Comparison of ENCODE assay signal across 21 mouse cellular contexts in genomic region chr2:156201486-156201885, GRCm38 (mm10). TPM values are rescaled to one million over a fixed set of nuclear protein-coding genes. Genes with fewer than 3 reads are reported as not detected.
DNase-seq lines count a peak whose midpoint lies in the region; ATAC-seq and TF ChIP-seq lines count a peak whose summit lies in the region.
"Had no signal": no experiment of that assay in that cellular context is flagged by ENCODE, and none has a peak within 500 bp of the region (broad histone marks: within the 10 kb centered on the region; RNA-seq: fewer than 3 reads in every experiment).

No protein-coding gene starts in this region.

- no peak overlapping the region for H3K4me2 ChIP-seq in heart, embryonic 13.5 days
- H3K4me2 ChIP-seq in forebrain, postnatal 0 days (ENCODE audit: low read depth): no peak overlapping the region
- no peak overlapping the region for H3K4me2 ChIP-seq in intestine, postnatal 0 days (replicated peaks; ENCODE audit: low read depth)
- H3K4me2 ChIP-seq: hindbrain, embryonic 15.5 days had no signal

- WGBS in heart, embryonic 13.5 days: 92% methylated on average over 4 of the region's 4 CpGs
- 92% methylated on average over 4 of the region's 4 CpGs for WGBS in forebrain, postnatal 0 days
- WGBS in intestine, postnatal 0 days: 92% methylated on average over 4 of the region's 4 CpGs

- peaks cover 34% of the 10 kb centered on the region for H3K36me3 ChIP-seq in heart, embryonic 13.5 days
- H3K36me3 ChIP-seq in ES-E14 (ENCODE audit: control insufficient read depth, insufficient read depth, low read length, poor library complexity, severe bottlenecking): peaks cover 8% of the 10 kb centered on the region
- 0 out of 2 replicates have a peak, but pooled peaks cover 7% of the 10 kb centered on the region for H3K36me3 ChIP-seq in forebrain, postnatal 0 days (ENCODE audit: insufficient read depth)
- no peaks in the 10 kb centered on the region for H3K36me3 ChIP-seq in intestine, postnatal 0 days (ENCODE audit: control insufficient read depth, insufficient read depth)

- no peak overlapping the region for H3K9ac ChIP-seq in heart, embryonic 13.5 days
- H3K9ac ChIP-seq in ES-E14 (ENCODE audit: insufficient read depth, low read depth, low read length, poor library complexity, severe bottlenecking): no peak overlapping the region
- no peak overlapping the region for H3K9ac ChIP-seq in forebrain, postnatal 0 days
- H3K9ac ChIP-seq in intestine, postnatal 0 days (ENCODE audit: low read depth, low read length): no peak overlapping the region
- H3K9ac ChIP-seq: hindbrain, embryonic 15.5 days had no signal

- in situ Hi-C loops in ES-E14 (cut with MboI; ENCODE audit: low sequenced_read_pairs in 2 of 2, unreplicated experiment in 2 of 2): no loop called here

- peak overlapping the region; percentile 5; the same call in 1 of the 2 replicates for H3K27ac ChIP-seq in heart, embryonic 13.5 days (replicated peaks)
- no peak overlapping the region for H3K27ac ChIP-seq in ES-E14 (ENCODE audit: insufficient read depth, low read depth, low read length, poor library complexity, severe bottlenecking)
- H3K27ac ChIP-seq in brown adipose tissue, adult 24 weeks (replicated peaks; ENCODE audit: low read depth, low read length): peak overlapping the region; percentile 27; the same call in 1 of the 2 replicates
- H3K27ac ChIP-seq in forebrain, postnatal 0 days (ENCODE audit: low read depth, low read length): no peak overlapping the region
- no peak overlapping the region for H3K27ac ChIP-seq in intestine, postnatal 0 days (ENCODE audit: low read depth, low read length)
- H3K27ac ChIP-seq: embryonic facial prominence, embryonic 10.5 days; forebrain, embryonic 10.5 days; hindbrain, embryonic 15.5 days had no signal

- intact Hi-C loops in heart, postnatal 10 days (cut with DNase I): loop anchor here (5.0 kb wide), 1 partner anchor 56 kb away; no protein-coding TSS in a partner anchor

- H3K4me3 ChIP-seq in heart, embryonic 13.5 days: no peak overlapping the region
- no peak overlapping the region for H3K4me3 ChIP-seq in ES-E14 (ENCODE audit: insufficient read depth in 1 of 2, low read depth in 1 of 2, low read length in 2 of 2, poor library complexity in 1 of 2, severe bottlenecking in 1 of 2)
- no peak overlapping the region for H3K4me3 ChIP-seq in brown adipose tissue, adult 24 weeks (ENCODE audit: insufficient read depth, low read depth, low read length)
- no peak overlapping the region for H3K4me3 ChIP-seq in forebrain, postnatal 0 days (ENCODE audit: low read depth, low read length)
- H3K4me3 ChIP-seq in intestine, postnatal 0 days (ENCODE audit: low read depth, low read length): no peak overlapping the region
- H3K4me3 ChIP-seq: embryonic facial prominence, embryonic 10.5 days; forebrain, embryonic 10.5 days; hindbrain, embryonic 15.5 days had no signal

- ATAC-seq in heart, embryonic 13.5 days (ENCODE audit: extremely low read depth, insufficient number of reproducible peaks, low FRiP score, low TSS enrichment): no peak
- no peak for ATAC-seq in forebrain, postnatal 0 days
- no peak for ATAC-seq in intestine, postnatal 0 days
- ATAC-seq in erythroid progenitor cell, adult 5-6 weeks (replicated peaks; ENCODE audit: low FRiP score, poor library complexity, severe bottlenecking): no peak
- ATAC-seq: forebrain, embryonic 14.5 days; intestine, embryonic 16.5 days had no signal

- DNase-seq in heart, postnatal 10 days: no peak
- no peak for DNase-seq in ES-E14 (ENCODE audit: low read depth, low spot score)
- DNase-seq in forebrain, postnatal 0 days: no peak
- DNase-seq: adrenal gland, adult 2 months; adrenal gland, postnatal 25 days; cerebellum, adult 18-20 months; cerebellum, adult 9-11 months; cerebellum, postnatal 36 days; gastrocnemius, postnatal 36 days; heart, adult 11 months; heart, postnatal 36 days; kidney, adult 8-10 months had no signal

- H3K27me3 ChIP-seq in heart, embryonic 13.5 days (replicated peaks): no peaks in the 10 kb centered on the region
- H3K27me3 ChIP-seq in forebrain, postnatal 0 days (ENCODE audit: insufficient read depth, low read length): no peaks in the 10 kb centered on the region
- H3K27me3 ChIP-seq in intestine, postnatal 0 days (replicated peaks; ENCODE audit: control insufficient read depth, insufficient read depth, low read length): no peaks in the 10 kb centered on the region
- H3K27me3 ChIP-seq: hindbrain, embryonic 15.5 days had no signal

- peaks cover 55% of the 10 kb centered on the region for H3K4me1 ChIP-seq in heart, embryonic 13.5 days
- H3K4me1 ChIP-seq in ES-E14 (ENCODE audit: control insufficient read depth in 2 of 2, insufficient read depth in 2 of 2, low read length in 2 of 2, poor library complexity in 1 of 2): peaks cover 10 to 14% of the 10 kb centered on the region in 2 experiments; a peak in 3 of 4 replicates
- H3K4me1 ChIP-seq in brown adipose tissue, adult 24 weeks (ENCODE audit: control insufficient read depth, insufficient read depth, insufficient read length, low read length): peaks cover 25% of the 10 kb centered on the region
- H3K4me1 ChIP-seq in forebrain, postnatal 0 days (ENCODE audit: insufficient read depth): peaks cover 11% of the 10 kb centered on the region; the same call in 1 of the 2 replicates
- 0 out of 2 replicates have a peak, but pooled peaks cover 4% of the 10 kb centered on the region for H3K4me1 ChIP-seq in intestine, postnatal 0 days (replicated peaks; ENCODE audit: control insufficient read depth, insufficient read depth, low read length)

- H3K9me3 ChIP-seq in heart, embryonic 13.5 days: no peaks in the 10 kb centered on the region
- no peaks in the 10 kb centered on the region for H3K9me3 ChIP-seq in ES-E14 (ENCODE audit: control insufficient read depth, insufficient read depth, low read depth, low read length)
- no peaks in the 10 kb centered on the region for H3K9me3 ChIP-seq in forebrain, postnatal 0 days (ENCODE audit: low read length)
- H3K9me3 ChIP-seq in intestine, postnatal 0 days (ENCODE audit: control insufficient read depth): no peaks in the 10 kb centered on the region
- H3K9me3 ChIP-seq: embryonic facial prominence, embryonic 10.5 days; forebrain, embryonic 10.5 days; hindbrain, embryonic 15.5 days had no signal

- TF ChIP-seq CTCF in forebrain, postnatal 0 days (IDR thresholded peaks at IDR 0.05; ENCODE audit: low read depth): no peak
- no peak for TF ChIP-seq CTCF in intestine, postnatal 0 days (IDR thresholded peaks at IDR 0.05; ENCODE audit: low read depth)

TF ChIP-seq in ES-E14, 5 proteins besides CTCF, POLR2A, EP300 and RAD21 (continues in another document):
- no peak for TF ChIP-seq MAFK (IDR thresholded peaks at IDR 0.05; ENCODE audit: insufficient read depth, low read depth, low read length)
- TF ChIP-seq CHD2 (IDR thresholded peaks at IDR 0.05; ENCODE audit: low read depth, low read length): no peak

RNA-seq across cellular contexts. Expression of gene Phf20, which starts 5.2 kb away (rescaled TPM):
- polyA plus RNA-seq in heart, embryonic 13.5 days (2015; fragmentation: Nextera tagmentation; extraction: Ambion mirVana): 46.9 and 48.6 TPM in 2 replicates
- total RNA-seq in heart, postnatal 10 days (2021): 10 to 100 TPM; 20.6 to 27.5 TPM
- total RNA-seq in ES-E14 (2012; rRNA removed): 44.1 and 51.9 TPM in 2 replicates
- polyA plus RNA-seq in brown adipose tissue, adult 24 weeks (2012; ENCODE audit: insufficient read depth, insufficient read length, missing spikeins): 9.1 and 17.5 TPM in 2 replicates
- total RNA-seq in forebrain, postnatal 0 days (2014; rRNA removed): 45.9 and 57.1 TPM in 2 replicates
- polyA plus RNA-seq in forebrain, postnatal 0 days (2015; fragmentation: Nextera tagmentation; extraction: Ambion mirVana): 111 and 148 TPM in 2 replicates
- polyA plus RNA-seq in intestine, postnatal 0 days (2015; fragmentation: Nextera tagmentation; extraction: Ambion mirVana): 20.9 and 24.2 TPM in 2 replicates
- total RNA-seq in erythroid progenitor cell, adult 5-6 weeks (2015; ENCODE audit: low replicate concordance): 1.8 and 15.1 TPM in 2 replicates
- 14.6 and 15.4 TPM in 2 replicates for total RNA-seq in erythroid progenitor cell, adult 5-6 weeks (2017; ENCODE audit: low replicate concordance)

RNA-seq across cellular contexts. Expression of gene Rbm39, which starts 21.4 kb away (rescaled TPM):
- polyA plus RNA-seq in heart, embryonic 13.5 days (2015; fragmentation: Nextera tagmentation; extraction: Ambion mirVana): 360 and 386 TPM in 2 replicates
- total RNA-seq in heart, postnatal 10 days (2021): 100 to 1,000 TPM; 209 to 230 TPM
- 399 and 411 TPM in 2 replicates for total RNA-seq in ES-E14 (2012; rRNA removed)
- 113 and 143 TPM in 2 replicates for polyA plus RNA-seq in brown adipose tissue, adult 24 weeks (2012; ENCODE audit: insufficient read depth, insufficient read length, missing spikeins)
- 332 and 415 TPM in 2 replicates for total RNA-seq in forebrain, postnatal 0 days (2014; rRNA removed)
- polyA plus RNA-seq in forebrain, postnatal 0 days (2015; fragmentation: Nextera tagmentation; extraction: Ambion mirVana): 412 and 413 TPM in 2 replicates
- 326 and 348 TPM in 2 replicates for polyA plus RNA-seq in intestine, postnatal 0 days (2015; fragmentation: Nextera tagmentation; extraction: Ambion mirVana)
- total RNA-seq in erythroid progenitor cell, adult 5-6 weeks (2015; ENCODE audit: low replicate concordance): 430 and 594 TPM in 2 replicates
- 425 and 602 TPM in 2 replicates for total RNA-seq in erythroid progenitor cell, adult 5-6 weeks (2017; ENCODE audit: low replicate concordance)

RNA-seq across cellular contexts. Expression of gene Nfs1, which starts 57.5 kb away (rescaled TPM):
- polyA plus RNA-seq in heart, embryonic 13.5 days (2015; fragmentation: Nextera tagmentation; extraction: Ambion mirVana): 58.1 and 61.1 TPM in 2 replicates
- 10 to 100 TPM; 59.7 to 60.7 TPM for total RNA-seq in heart, postnatal 10 days (2021)
- total RNA-seq in ES-E14 (2012; rRNA removed): 40.2 and 41.6 TPM in 2 replicates
- polyA plus RNA-seq in brown adipose tissue, adult 24 weeks (2012; ENCODE audit: insufficient read depth, insufficient read length, missing spikeins): 107 and 161 TPM in 2 replicates
- 41.9 and 42.7 TPM in 2 replicates for total RNA-seq in forebrain, postnatal 0 days (2014; rRNA removed)
- 41.2 and 48.6 TPM in 2 replicates for polyA plus RNA-seq in forebrain, postnatal 0 days (2015; fragmentation: Nextera tagmentation; extraction: Ambion mirVana)
- 41.1 and 44.8 TPM in 2 replicates for polyA plus RNA-seq in intestine, postnatal 0 days (2015; fragmentation: Nextera tagmentation; extraction: Ambion mirVana)
- 56.6 and 86.8 TPM in 2 replicates for total RNA-seq in erythroid progenitor cell, adult 5-6 weeks (2015; ENCODE audit: low replicate concordance)
- total RNA-seq in erythroid progenitor cell, adult 5-6 weeks (2017; ENCODE audit: low replicate concordance): 20.4 and 21.9 TPM in 2 replicates

RNA-seq across cellular contexts. Expression of gene Romo1, which starts 57.6 kb away (rescaled TPM):
- 382 and 427 TPM in 2 replicates for polyA plus RNA-seq in heart, embryonic 13.5 days (2015; fragmentation: Nextera tagmentation; extraction: Ambion mirVana)
- total RNA-seq in heart, postnatal 10 days (2021): 100 to 1,000 TPM; 316 to 323 TPM
- 211 and 216 TPM in 2 replicates for total RNA-seq in ES-E14 (2012; rRNA removed)
- polyA plus RNA-seq in brown adipose tissue, adult 24 weeks (2012; ENCODE audit: insufficient read depth, insufficient read length, missing spikeins): 723 and 898 TPM in 2 replicates
- total RNA-seq in forebrain, postnatal 0 days (2014; rRNA removed): 91.3 and 132 TPM in 2 replicates
- polyA plus RNA-seq in forebrain, postnatal 0 days (2015; fragmentation: Nextera tagmentation; extraction: Ambion mirVana): 529 and 662 TPM in 2 replicates
- polyA plus RNA-seq in intestine, postnatal 0 days (2015; fragmentation: Nextera tagmentation; extraction: Ambion mirVana): 424 and 433 TPM in 2 replicates
- total RNA-seq in erythroid progenitor cell, adult 5-6 weeks (2015; ENCODE audit: low replicate concordance): 26.8 and 43.6 TPM in 2 replicates
- 4.2 and 16.4 TPM in 2 replicates for total RNA-seq in erythroid progenitor cell, adult 5-6 weeks (2017; ENCODE audit: low replicate concordance)

Comparison
In these comparisons a context has a peak if more than half of its experiments do, and no peak if none do; other contexts are left out.
1. H3K27ac ChIP-seq: peak in heart, embryonic 13.5 days (single experiment) and brown adipose tissue, adult 24 weeks (single experiment); none in ES-E14 (single experiment), forebrain, postnatal 0 days (single experiment) and intestine, postnatal 0 days (single experiment).